Mouse (Mus musculus): ENCODE data around the gene Ppm1g. TPM values are rescaled to one million over a fixed set of nuclear protein-coding genes. Genes with fewer than 3 reads are reported as not detected.

Gene Ppm1g
- polyA plus RNA-seq (2015; fragmentation: Nextera tagmentation; extraction: Ambion mirVana) = 102 and 106 TPM in 2 replicates

GRCm38 (mm10) chr5:31220448-31221303, at the start of gene Ppm1g:
Ppm1g (minus strand) TSS chr5:31220687.
- H3K27me3 ChIP-seq = no peaks in the 10 kb centered on the region
- under 1% methylated on average over 70 of the region's 70 CpGs for WGBS
- H3K9me3 ChIP-seq = no peaks in the 10 kb centered on the region
- H3K27ac ChIP-seq = peak within 1 kb of the TSS; percentile 93
- no peaks in the 10 kb centered on the region for H3K36me3 ChIP-seq
- peaks cover 16% of the 10 kb centered on the region; the same call in 1 of the 2 replicates for H3K4me1 ChIP-seq
- peak within 1 kb of the TSS; percentile 78 for H3K4me2 ChIP-seq
- H3K9ac ChIP-seq = peak within 1 kb of the TSS; percentile 92
- ATAC-seq (ENCODE audit: insufficient number of reproducible peaks, low FRiP score, low TSS enrichment, low read depth) = peak; percentile 95
- peak within 1 kb of the TSS; percentile 99 for H3K4me3 ChIP-seq

- Histone ChIP-seq H3K4me2 (no peak overlapping the region), H3K4me3 (no peak overlapping the region), H3K27ac (no peak overlapping the region), H3K9ac (no peak overlapping the region), H3K4me1 (no peaks in the 10 kb centered on the region), H3K36me3 (peaks cover 89% of the 10 kb centered on the region), H3K27me3 (no peaks in the 10 kb centered on the region), H3K9me3 (no peaks in the 10 kb centered on the region)
- ATAC-seq (ENCODE audit: insufficient number of reproducible peaks, low FRiP score, low TSS enrichment, low read depth) = no peak
- WGBS = 90% methylated on average over 6 of the region's 6 CpGs
Observed at GRCm38 (mm10) chr5:31267686-31268085, 47.2 kb upstream of the Ppm1g start.

GRCm38 (mm10) chr5:31266101-31266500, 45.6 kb upstream of the Ppm1g start:
- no peaks in the 10 kb centered on the region for H3K9me3 ChIP-seq
- H3K9ac ChIP-seq = no peak overlapping the region
- H3K36me3 ChIP-seq = peaks cover 94% of the 10 kb centered on the region
- H3K4me3 ChIP-seq = no peak overlapping the region
- H3K27ac ChIP-seq = no peak overlapping the region
- no peaks in the 10 kb centered on the region for H3K27me3 ChIP-seq
- H3K4me1 ChIP-seq = no peaks in the 10 kb centered on the region
- no peak overlapping the region for H3K4me2 ChIP-seq
- no peak for ATAC-seq (ENCODE audit: insufficient number of reproducible peaks, low FRiP score, low TSS enrichment, low read depth)
- WGBS = 89% methylated on average over 7 of the region's 7 CpGs

GRCm38 (mm10) chr5:31257616-31258015, 37.1 kb upstream of the Ppm1g start:
- no peak for ATAC-seq (ENCODE audit: insufficient number of reproducible peaks, low FRiP score, low TSS enrichment, low read depth)
- Histone ChIP-seq H3K9me3 (no peaks in the 10 kb centered on the region), H3K27ac (no peak overlapping the region), H3K27me3 (no peaks in the 10 kb centered on the region), H3K9ac (no peak overlapping the region), H3K4me3 (no peak overlapping the region), H3K4me2 (no peak overlapping the region), H3K36me3 (peaks cover 73% of the 10 kb centered on the region), H3K4me1 (peaks cover 20% of the 10 kb centered on the region)
- WGBS = 79% methylated on average over 11 of the region's 11 CpGs

GRCm38 (mm10) chr5:31255971-31256370, 35.5 kb upstream of the Ppm1g start:
- Histone ChIP-seq H3K36me3 (peaks cover 67% of the 10 kb centered on the region), H3K4me2 (no peak overlapping the region), H3K27ac (no peak overlapping the region), H3K4me3 (no peak overlapping the region), H3K9ac (no peak overlapping the region), H3K27me3 (no peaks in the 10 kb centered on the region), H3K9me3 (no peaks in the 10 kb centered on the region), H3K4me1 (peaks cover 36% of the 10 kb centered on the region)
- WGBS = 81% methylated on average over 2 of the region's 2 CpGs
- no peak for ATAC-seq (ENCODE audit: insufficient number of reproducible peaks, low FRiP score, low TSS enrichment, low read depth)

GRCm38 (mm10) chr5:31255381-31255780, 34.9 kb upstream of the Ppm1g start:
- no peak for ATAC-seq (ENCODE audit: insufficient number of reproducible peaks, low FRiP score, low TSS enrichment, low read depth)
- Histone ChIP-seq H3K27me3 (no peaks in the 10 kb centered on the region), H3K4me2 (no peak overlapping the region), H3K9me3 (no peaks in the 10 kb centered on the region), H3K36me3 (peaks cover 67% of the 10 kb centered on the region), H3K4me1 (peaks cover 42% of the 10 kb centered on the region), H3K4me3 (no peak overlapping the region), H3K9ac (no peak overlapping the region), H3K27ac (no peak overlapping the region)
- WGBS = 86% methylated on average over 2 of the region's 2 CpGs

- WGBS = 83% methylated on average over 8 of the region's 8 CpGs
- Histone ChIP-seq H3K27me3 (no peaks in the 10 kb centered on the region), H3K4me1 (peaks cover 43% of the 10 kb centered on the region), H3K9ac (no peak overlapping the region), H3K9me3 (no peaks in the 10 kb centered on the region), H3K4me3 (no peak overlapping the region), H3K36me3 (peaks cover 67% of the 10 kb centered on the region), H3K27ac (peak overlapping the region; percentile 48), H3K4me2 (no peak overlapping the region)
- ATAC-seq (ENCODE audit: insufficient number of reproducible peaks, low FRiP score, low TSS enrichment, low read depth) = no peak
Observed at GRCm38 (mm10) chr5:31254901-31255300, 34.4 kb upstream of the Ppm1g start.

- H3K9me3 ChIP-seq = no peaks in the 10 kb centered on the region
- 63% methylated on average over 7 of the region's 7 CpGs for WGBS
- peak overlapping the region; percentile 48 for H3K27ac ChIP-seq
- no peak overlapping the region for H3K4me2 ChIP-seq
- no peaks in the 10 kb centered on the region for H3K27me3 ChIP-seq
- no peak for ATAC-seq (ENCODE audit: insufficient number of reproducible peaks, low FRiP score, low TSS enrichment, low read depth)
- no peak overlapping the region for H3K9ac ChIP-seq
- H3K4me3 ChIP-seq = no peak overlapping the region
- H3K4me1 ChIP-seq = peaks cover 43% of the 10 kb centered on the region
- H3K36me3 ChIP-seq = peaks cover 67% of the 10 kb centered on the region
Observed at GRCm38 (mm10) chr5:31254452-31254851, 34.0 kb upstream of the Ppm1g start.

- Histone ChIP-seq H3K36me3 (peaks cover 67% of the 10 kb centered on the region), H3K4me3 (no peak overlapping the region), H3K27me3 (no peaks in the 10 kb centered on the region), H3K27ac (peak overlapping the region; percentile 59), H3K9me3 (no peaks in the 10 kb centered on the region), H3K4me1 (peaks cover 43% of the 10 kb centered on the region), H3K9ac (no peak overlapping the region), H3K4me2 (no peak overlapping the region)
- ATAC-seq (ENCODE audit: insufficient number of reproducible peaks, low FRiP score, low TSS enrichment, low read depth) = no peak
- 90% methylated on average over 8 of the region's 8 CpGs for WGBS
Observed at GRCm38 (mm10) chr5:31253806-31254205, 33.3 kb upstream of the Ppm1g start.

- H3K27me3 ChIP-seq = no peaks in the 10 kb centered on the region
- peak; percentile 26; the same call in 1 of the 2 replicates for ATAC-seq (ENCODE audit: insufficient number of reproducible peaks, low FRiP score, low TSS enrichment, low read depth)
- H3K4me3 ChIP-seq = no peak overlapping the region
- peak overlapping the region; percentile 67; the same call in 1 of the 2 replicates for H3K27ac ChIP-seq
- H3K9me3 ChIP-seq = no peaks in the 10 kb centered on the region
- H3K4me1 ChIP-seq = peaks cover 43% of the 10 kb centered on the region
- H3K9ac ChIP-seq = no peak overlapping the region
- 46% methylated on average over 16 of the region's 16 CpGs for WGBS
- no peak overlapping the region for H3K4me2 ChIP-seq
- H3K36me3 ChIP-seq = peaks cover 73% of the 10 kb centered on the region
Observed at GRCm38 (mm10) chr5:31252795-31253545, 32.5 kb upstream of the Ppm1g start.

- Histone ChIP-seq H3K27me3 (no peaks in the 10 kb centered on the region), H3K4me2 (peak overlapping the region; percentile 43), H3K36me3 (peaks cover 74% of the 10 kb centered on the region), H3K9ac (no peak overlapping the region), H3K4me3 (peak overlapping the region; percentile 35), H3K4me1 (peaks cover 43% of the 10 kb centered on the region), H3K9me3 (no peaks in the 10 kb centered on the region), H3K27ac (no peak overlapping the region)
- WGBS = 52% methylated on average over 10 of the region's 10 CpGs
- no peak for ATAC-seq (ENCODE audit: insufficient number of reproducible peaks, low FRiP score, low TSS enrichment, low read depth)
Observed at GRCm38 (mm10) chr5:31252151-31252550, 31.7 kb upstream of the Ppm1g start.

Measured in limb, embryonic 15.5 days (tissue).